Mouse (Mus musculus): ENCODE data around the gene Gucd1. TPM values are rescaled to one million over a fixed set of nuclear protein-coding genes. Genes with fewer than 3 reads are reported as not detected.

The Gucd1 gene
- total and polyA plus RNA-seq, 3 experiments: 16.8 to 19.0 (median 18.0) TPM

GRCm38 (mm10) chr10:75304049-75304405, 213.7 kb downstream of the Gucd1 start:
- TF ChIP-seq GABPA (IDR thresholded peaks at IDR 0.05; ENCODE audit: insufficient replicate concordance, low read depth, low read length) (no peak), IRF4 (IDR thresholded peaks at IDR 0.05; ENCODE audit: low read depth, low read length) (peak; percentile 25; the same call in 1 of the 2 replicates), MAZ (IDR thresholded peaks at IDR 0.05; ENCODE audit: low read depth, low read length) (0 out of 2 replicates have a peak, but pooled peaks have one; percentile 27), CHD2 (IDR thresholded peaks at IDR 0.05; ENCODE audit: low read length) (no peak; the same call in 1 of the 2 replicates), ZC3H11A (IDR thresholded peaks at IDR 0.05; ENCODE audit: low read depth, low read length) (no peak)
- Histone ChIP-seq H3K9me3 (replicated peaks; ENCODE audit: low read length) (no peaks in the 10 kb centered on the region), H3K4me3 (replicated peaks in 1 of 3; ENCODE audit: low read depth in 2 of 3, low read length in 2 of 3, poor library complexity in 1 of 3) (no peak overlapping the region), H3K27me3 (replicated peaks) (no peaks in the 10 kb centered on the region), H3K9ac (ENCODE audit: insufficient read depth, low read depth) (no peak overlapping the region), H3K79me2 (replicated peaks; ENCODE audit: control insufficient read depth, extremely low read depth, insufficient read depth, poor library complexity, severe bottlenecking) (no peaks in the 10 kb centered on the region; the same call in 1 of the 2 replicates), H3K4me1 (ENCODE audit: control insufficient read depth in 1 of 2, insufficient read depth in 2 of 2) (peaks cover 9 to 69% of the 10 kb centered on the region in 2 experiments), H3K27ac (ENCODE audit: insufficient read depth, low read depth) (no peak overlapping the region), H3K4me2 (ENCODE audit: insufficient read depth, low read depth, poor library complexity, severe bottlenecking) (no peak overlapping the region), H3K36me3 (replicated peaks in 1 of 2; ENCODE audit: control insufficient read depth in 1 of 2, insufficient read depth in 1 of 2, low read length in 1 of 2) (peaks cover 34 to 71% of the 10 kb centered on the region in 2 experiments)
- in situ Hi-C loops (cut with MboI; ENCODE audit: low pct_ligation_motif_present, low pct_unique_long_range_greater_than_20kb, low sequenced_read_pairs): no loop called here
- no peak for DNase-seq (ENCODE audit: extremely low read depth)
- dilution Hi-C loops (cut with MboI; ENCODE audit: extremely low pct_ligation_motif_present, extremely low pct_unique_long_range_greater_than_20kb, low sequenced_read_pairs): no loop called here

DNA sequence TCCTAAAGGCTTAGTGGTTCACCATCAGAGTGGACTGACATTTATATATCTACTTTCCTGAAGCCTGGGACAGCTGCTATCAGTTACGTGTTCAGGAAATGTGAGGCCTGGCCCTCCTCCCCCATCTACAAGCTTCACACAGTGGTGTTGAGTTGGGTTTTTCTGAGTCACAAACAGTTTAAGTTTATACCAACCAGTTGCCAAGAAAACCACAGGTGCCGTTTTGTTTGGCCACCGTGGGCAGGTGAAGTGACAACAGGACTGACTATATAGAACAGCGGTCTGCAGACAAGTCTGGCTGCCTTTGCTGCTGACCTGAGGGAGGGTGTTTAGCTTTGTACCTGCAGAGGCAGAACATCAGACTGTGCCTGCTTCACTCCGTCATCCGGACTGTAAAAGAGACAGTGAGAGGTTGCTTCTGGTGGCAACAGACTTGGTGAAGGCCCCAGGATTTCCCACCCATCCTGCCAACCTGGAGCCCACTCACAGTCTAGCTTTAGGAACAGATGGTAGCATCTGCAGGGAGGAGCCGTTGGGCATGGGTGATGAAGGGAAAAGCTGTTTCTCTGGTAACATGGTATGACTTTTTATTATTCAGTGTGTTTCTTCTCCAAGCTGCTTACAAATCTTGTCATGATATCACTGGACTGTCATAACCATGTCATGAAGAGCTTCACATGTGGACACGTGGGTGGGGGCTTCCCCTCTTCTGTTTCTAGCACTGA, 214.3 kb downstream of the Gucd1 start:
- no peaks in the 10 kb centered on the region; the same call in 1 of the 2 replicates for H3K79me2 ChIP-seq (replicated peaks; ENCODE audit: control insufficient read depth, extremely low read depth, insufficient read depth, poor library complexity, severe bottlenecking)
- peaks cover 9 to 75% of the 10 kb centered on the region in 2 experiments for H3K4me1 ChIP-seq (ENCODE audit: control insufficient read depth in 1 of 2, insufficient read depth in 2 of 2)
- H3K4me2 ChIP-seq (ENCODE audit: insufficient read depth, low read depth, poor library complexity, severe bottlenecking): no peak overlapping the region
- peak overlapping the region; percentile 43; the same call in 1 of the 2 replicates for H3K27ac ChIP-seq (ENCODE audit: insufficient read depth, low read depth)
- H3K36me3 ChIP-seq (replicated peaks in 1 of 2; ENCODE audit: control insufficient read depth in 1 of 2, insufficient read depth in 1 of 2, low read length in 1 of 2): peaks cover 35 to 71% of the 10 kb centered on the region in 2 experiments
- dilution Hi-C loops (cut with MboI; ENCODE audit: extremely low pct_ligation_motif_present, extremely low pct_unique_long_range_greater_than_20kb, low sequenced_read_pairs): no loop called here
- no peak overlapping the region for H3K9ac ChIP-seq (ENCODE audit: insufficient read depth, low read depth)
- in situ Hi-C loops (cut with MboI; ENCODE audit: low pct_ligation_motif_present, low pct_unique_long_range_greater_than_20kb, low sequenced_read_pairs): no loop called here
- peak; percentile 83 for DNase-seq (ENCODE audit: extremely low read depth)
- H3K27me3 ChIP-seq (replicated peaks): no peaks in the 10 kb centered on the region
- no peaks in the 10 kb centered on the region for H3K9me3 ChIP-seq (replicated peaks; ENCODE audit: low read length)
- H3K4me3 ChIP-seq (replicated peaks in 1 of 3; ENCODE audit: low read depth in 2 of 3, low read length in 2 of 3, poor library complexity in 1 of 3): no peak overlapping the region
- TF ChIP-seq MXI1 (IDR thresholded peaks at IDR 0.05; ENCODE audit: low read depth, low read length) (peak; percentile 71), MAX (IDR thresholded peaks at IDR 0.05; ENCODE audit: low read length) (peak; percentile 75; the same call in 1 of the 2 replicates), BHLHE40 (IDR thresholded peaks at IDR 0.05; ENCODE audit: low read depth, low read length) (peak; percentile 68), RAD21 (IDR thresholded peaks at IDR 0.05; ENCODE audit: low read depth, low read length) (no peak), CHD2 (IDR thresholded peaks at IDR 0.05; ENCODE audit: low read length) (0 out of 2 replicates have a peak, but pooled peaks have one; percentile 31), MAFK (IDR thresholded peaks at IDR 0.05; ENCODE audit: insufficient replicate concordance, low read length) (no peak), USF2 (conservative IDR thresholded peaks at IDR 0.05; ENCODE audit: low read depth, low read length) (0 out of 2 replicates have a peak, but pooled peaks have one; percentile 17), GABPA (IDR thresholded peaks at IDR 0.05; ENCODE audit: insufficient replicate concordance, low read depth, low read length) (no peak), ZKSCAN1 (IDR thresholded peaks at IDR 0.05; ENCODE audit: borderline replicate concordance, low read depth, low read length) (no peak), ETS1 (conservative IDR thresholded peaks at IDR 0.05; ENCODE audit: low read depth, low read length) (peak; percentile 68), CHD1 (IDR thresholded peaks at IDR 0.05; ENCODE audit: low read depth, low read length) (no peak), USF1 (IDR thresholded peaks at IDR 0.05; ENCODE audit: low read depth, low read length) (peak; percentile 60), SMC3 (IDR thresholded peaks at IDR 0.05; ENCODE audit: low read depth, low read length) (no peak), MYC (IDR thresholded peaks at IDR 0.05; ENCODE audit: low read depth, low read length) (peak; percentile 65; the same call in 1 of the 2 replicates)

Measured in CH12.LX (cell line).